Mouse (Mus musculus): ENCODE data around the gene App. TPM values are rescaled to one million over a fixed set of nuclear protein-coding genes. Genes with fewer than 3 reads are reported as not detected.

App gene
- polyA plus RNA-seq, 1 experiment from 2014 or later: 225 TPM

GRCm38 (mm10) chr16:85121983-85122382 lies 51.6 kb downstream of the App start:
- 82% methylated on average over 5 of the region's 5 CpGs for WGBS
- no peaks in the 10 kb centered on the region for H3K4me1 ChIP-seq (ENCODE audit: control insufficient read depth, insufficient read depth, low read length)
- no peaks in the 10 kb centered on the region for H3K9me3 ChIP-seq (ENCODE audit: control insufficient read depth, low read length)
- no peak overlapping the region for H3K4me2 ChIP-seq (replicated peaks; ENCODE audit: low read depth, low read length)
- H3K36me3 ChIP-seq (ENCODE audit: control insufficient read depth, insufficient read depth, low read length): peaks cover 20% of the 10 kb centered on the region; the same call in 1 of the 2 replicates
- no peak overlapping the region for H3K4me3 ChIP-seq (ENCODE audit: low read length)
- no peaks in the 10 kb centered on the region for H3K27me3 ChIP-seq (ENCODE audit: control insufficient read depth, insufficient read depth, low read length)
- no peak for ATAC-seq (ENCODE audit: low FRiP score, low TSS enrichment)
- no peak overlapping the region for H3K9ac ChIP-seq (ENCODE audit: low read depth, low read length)
- H3K27ac ChIP-seq (ENCODE audit: low read depth, low read length): no peak overlapping the region

GRCm38 (mm10) chr16:85118916-85119315 lies 54.6 kb downstream of the App start:
- peaks cover 20% of the 10 kb centered on the region; the same call in 1 of the 2 replicates for H3K36me3 ChIP-seq (ENCODE audit: control insufficient read depth, insufficient read depth, low read length)
- WGBS: 93% methylated on average over 6 of the region's 6 CpGs
- no peaks in the 10 kb centered on the region for H3K27me3 ChIP-seq (ENCODE audit: control insufficient read depth, insufficient read depth, low read length)
- no peak overlapping the region for H3K4me2 ChIP-seq (replicated peaks; ENCODE audit: low read depth, low read length)
- no peak overlapping the region for H3K9ac ChIP-seq (ENCODE audit: low read depth, low read length)
- no peak overlapping the region for H3K27ac ChIP-seq (ENCODE audit: low read depth, low read length)
- no peak for ATAC-seq (ENCODE audit: low FRiP score, low TSS enrichment)
- H3K4me1 ChIP-seq (ENCODE audit: control insufficient read depth, insufficient read depth, low read length): no peaks in the 10 kb centered on the region
- H3K4me3 ChIP-seq (ENCODE audit: low read length): no peak overlapping the region
- H3K9me3 ChIP-seq (ENCODE audit: control insufficient read depth, low read length): no peaks in the 10 kb centered on the region

- H3K9ac ChIP-seq (ENCODE audit: low read depth, low read length): no peak overlapping the region
- H3K27me3 ChIP-seq (ENCODE audit: control insufficient read depth, insufficient read depth, low read length): no peaks in the 10 kb centered on the region
- H3K27ac ChIP-seq (ENCODE audit: low read depth, low read length): no peak overlapping the region
- H3K9me3 ChIP-seq (ENCODE audit: control insufficient read depth, low read length): no peaks in the 10 kb centered on the region
- H3K4me2 ChIP-seq (replicated peaks; ENCODE audit: low read depth, low read length): no peak overlapping the region
- ATAC-seq (ENCODE audit: low FRiP score, low TSS enrichment): no peak
- H3K4me1 ChIP-seq (ENCODE audit: control insufficient read depth, insufficient read depth, low read length): no peaks in the 10 kb centered on the region
- H3K36me3 ChIP-seq (ENCODE audit: control insufficient read depth, insufficient read depth, low read length): peaks cover 20% of the 10 kb centered on the region; the same call in 1 of the 2 replicates
- 66% methylated on average over 1 of the region's 1 CpGs for WGBS
- no peak overlapping the region for H3K4me3 ChIP-seq (ENCODE audit: low read length)
Measured at GRCm38 (mm10) chr16:85117541-85117940, 56.0 kb downstream of the App start.

GRCm38 (mm10) chr16:85115837-85116236 lies 57.7 kb downstream of the App start:
- 92% methylated on average over 5 of the region's 5 CpGs for WGBS
- no peak overlapping the region for H3K27ac ChIP-seq (ENCODE audit: low read depth, low read length)
- no peaks in the 10 kb centered on the region for H3K27me3 ChIP-seq (ENCODE audit: control insufficient read depth, insufficient read depth, low read length)
- no peak overlapping the region for H3K4me2 ChIP-seq (replicated peaks; ENCODE audit: low read depth, low read length)
- no peaks in the 10 kb centered on the region for H3K4me1 ChIP-seq (ENCODE audit: control insufficient read depth, insufficient read depth, low read length)
- H3K9me3 ChIP-seq (ENCODE audit: control insufficient read depth, low read length): no peaks in the 10 kb centered on the region
- ATAC-seq (ENCODE audit: low FRiP score, low TSS enrichment): no peak
- H3K36me3 ChIP-seq (ENCODE audit: control insufficient read depth, insufficient read depth, low read length): peaks cover 20% of the 10 kb centered on the region; the same call in 1 of the 2 replicates
- no peak overlapping the region for H3K9ac ChIP-seq (ENCODE audit: low read depth, low read length)
- H3K4me3 ChIP-seq (ENCODE audit: low read length): no peak overlapping the region

- WGBS: 100% methylated on average over 1 of the region's 1 CpGs
- H3K9ac ChIP-seq (ENCODE audit: low read depth, low read length): no peak overlapping the region
- H3K36me3 ChIP-seq (ENCODE audit: control insufficient read depth, insufficient read depth, low read length): peaks cover 16% of the 10 kb centered on the region; the same call in 1 of the 2 replicates
- H3K4me1 ChIP-seq (ENCODE audit: control insufficient read depth, insufficient read depth, low read length): no peaks in the 10 kb centered on the region
- ATAC-seq (ENCODE audit: low FRiP score, low TSS enrichment): no peak
- H3K4me3 ChIP-seq (ENCODE audit: low read length): no peak overlapping the region
- H3K4me2 ChIP-seq (replicated peaks; ENCODE audit: low read depth, low read length): no peak overlapping the region
- H3K27ac ChIP-seq (ENCODE audit: low read depth, low read length): no peak overlapping the region
- H3K27me3 ChIP-seq (ENCODE audit: control insufficient read depth, insufficient read depth, low read length): no peaks in the 10 kb centered on the region
- no peaks in the 10 kb centered on the region for H3K9me3 ChIP-seq (ENCODE audit: control insufficient read depth, low read length)
Measured at GRCm38 (mm10) chr16:85114742-85115141, 58.8 kb downstream of the App start.

- Histone ChIP-seq H3K4me2 (replicated peaks; ENCODE audit: low read depth, low read length) (no peak overlapping the region), H3K9ac (ENCODE audit: low read depth, low read length) (no peak overlapping the region), H3K27ac (ENCODE audit: low read depth, low read length) (no peak overlapping the region), H3K9me3 (ENCODE audit: control insufficient read depth, low read length) (no peaks in the 10 kb centered on the region), H3K4me1 (ENCODE audit: control insufficient read depth, insufficient read depth, low read length) (no peaks in the 10 kb centered on the region), H3K36me3 (ENCODE audit: control insufficient read depth, insufficient read depth, low read length) (peaks cover 8% of the 10 kb centered on the region; the same call in 1 of the 2 replicates), H3K4me3 (ENCODE audit: low read length) (no peak overlapping the region), H3K27me3 (ENCODE audit: control insufficient read depth, insufficient read depth, low read length) (no peaks in the 10 kb centered on the region)
- ATAC-seq (ENCODE audit: low FRiP score, low TSS enrichment): no peak
- 82% methylated on average over 2 of the region's 2 CpGs for WGBS
Measured at GRCm38 (mm10) chr16:85113941-85114340, 59.6 kb downstream of the App start.

- 80% methylated on average over 2 of the region's 2 CpGs for WGBS
- Histone ChIP-seq H3K9ac (ENCODE audit: low read depth, low read length) (no peak overlapping the region), H3K27ac (ENCODE audit: low read depth, low read length) (no peak overlapping the region), H3K4me1 (ENCODE audit: control insufficient read depth, insufficient read depth, low read length) (0 out of 2 replicates have a peak, but pooled peaks cover 2% of the 10 kb centered on the region), H3K4me2 (replicated peaks; ENCODE audit: low read depth, low read length) (no peak overlapping the region), H3K9me3 (ENCODE audit: control insufficient read depth, low read length) (no peaks in the 10 kb centered on the region), H3K27me3 (ENCODE audit: control insufficient read depth, insufficient read depth, low read length) (no peaks in the 10 kb centered on the region), H3K4me3 (ENCODE audit: low read length) (no peak overlapping the region), H3K36me3 (ENCODE audit: control insufficient read depth, insufficient read depth, low read length) (no peaks in the 10 kb centered on the region; the same call in 1 of the 2 replicates)
- no peak for ATAC-seq (ENCODE audit: low FRiP score, low TSS enrichment)
Measured at GRCm38 (mm10) chr16:85112254-85112653, 61.3 kb downstream of the App start.

- Histone ChIP-seq H3K27me3 (ENCODE audit: control insufficient read depth, insufficient read depth, low read length) (no peaks in the 10 kb centered on the region), H3K4me3 (ENCODE audit: low read length) (no peak overlapping the region), H3K9me3 (ENCODE audit: control insufficient read depth, low read length) (no peaks in the 10 kb centered on the region), H3K4me2 (replicated peaks; ENCODE audit: low read depth, low read length) (no peak overlapping the region), H3K4me1 (ENCODE audit: control insufficient read depth, insufficient read depth, low read length) (0 out of 2 replicates have a peak, but pooled peaks cover 13% of the 10 kb centered on the region), H3K9ac (ENCODE audit: low read depth, low read length) (no peak overlapping the region), H3K36me3 (ENCODE audit: control insufficient read depth, insufficient read depth, low read length) (no peaks in the 10 kb centered on the region), H3K27ac (ENCODE audit: low read depth, low read length) (0 out of 2 replicates have a peak overlapping the region, but pooled peaks have one; percentile 7)
- WGBS: 59% methylated on average over 13 of the region's 13 CpGs
- ATAC-seq (ENCODE audit: low FRiP score, low TSS enrichment): no peak
Measured at GRCm38 (mm10) chr16:85110428-85110827, 63.1 kb downstream of the App start.

- no peak overlapping the region for H3K4me3 ChIP-seq (ENCODE audit: low read length)
- no peak for ATAC-seq (ENCODE audit: low FRiP score, low TSS enrichment)
- no peak overlapping the region for H3K4me2 ChIP-seq (replicated peaks; ENCODE audit: low read depth, low read length)
- no peaks in the 10 kb centered on the region for H3K9me3 ChIP-seq (ENCODE audit: control insufficient read depth, low read length)
- WGBS: 84% methylated on average over 7 of the region's 7 CpGs
- no peak overlapping the region for H3K9ac ChIP-seq (ENCODE audit: low read depth, low read length)
- no peaks in the 10 kb centered on the region for H3K36me3 ChIP-seq (ENCODE audit: control insufficient read depth, insufficient read depth, low read length)
- H3K27me3 ChIP-seq (ENCODE audit: control insufficient read depth, insufficient read depth, low read length): no peaks in the 10 kb centered on the region
- no peak overlapping the region for H3K27ac ChIP-seq (ENCODE audit: low read depth, low read length)
- H3K4me1 ChIP-seq (ENCODE audit: control insufficient read depth, insufficient read depth, low read length): 0 out of 2 replicates have a peak, but pooled peaks cover 13% of the 10 kb centered on the region
Measured at GRCm38 (mm10) chr16:85108486-85108885, 65.1 kb downstream of the App start.
